Mouse (Mus musculus): ENCODE measurements at regions not wholly inside any gene's neighbourhood (a gene's known extent, or its start where the extent isn't known, plus 50 kb on each side); places are given as distances from the start of the nearest gene placed in this dataset.

- TF ChIP-seq POLR2A (IDR thresholded peaks at IDR 0.05; ENCODE audit: extremely low read depth, insufficient read depth, low read length) (no peak), CTCF (IDR thresholded peaks at IDR 0.05; ENCODE audit: extremely low read depth, insufficient read depth, low read length) (no peak)
- H3K27ac ChIP-seq (ENCODE audit: insufficient read depth, low read length), result no peak overlapping the region
- no peak overlapping the region for H3K4me3 ChIP-seq (ENCODE audit: insufficient read depth, low read length)
- H3K4me1 ChIP-seq (ENCODE audit: control insufficient read depth, insufficient read depth, low read length), result no peaks in the 10 kb centered on the region
Observed at GRCm38 (mm10) chr15:67714203-67714602, 1213.5 kb upstream of the Lrrc6 start.

DNA sequence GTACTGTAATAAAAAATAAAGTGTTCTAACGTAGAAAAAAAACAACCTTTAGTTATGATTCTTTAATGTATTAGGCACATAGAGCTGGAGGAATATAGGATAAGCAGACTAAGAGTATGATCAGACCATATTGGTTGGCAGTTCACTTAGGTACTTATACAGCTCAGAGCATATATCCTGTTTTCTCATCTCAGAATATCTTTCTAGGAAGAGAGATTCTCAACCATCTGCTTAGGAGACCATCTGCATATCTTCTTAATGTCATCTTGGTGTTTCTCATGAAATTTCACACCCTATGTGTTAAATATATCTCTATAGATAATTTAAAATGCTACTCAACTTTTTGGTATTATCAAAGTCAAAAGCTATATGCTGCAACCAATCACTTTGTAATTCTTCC is 1185.4 kb upstream of the Lrrc6 start:
- TF ChIP-seq POLR2A (IDR thresholded peaks at IDR 0.05; ENCODE audit: extremely low read depth, insufficient read depth, low read length) (no peak), CTCF (IDR thresholded peaks at IDR 0.05; ENCODE audit: extremely low read depth, insufficient read depth, low read length) (no peak)

DNA sequence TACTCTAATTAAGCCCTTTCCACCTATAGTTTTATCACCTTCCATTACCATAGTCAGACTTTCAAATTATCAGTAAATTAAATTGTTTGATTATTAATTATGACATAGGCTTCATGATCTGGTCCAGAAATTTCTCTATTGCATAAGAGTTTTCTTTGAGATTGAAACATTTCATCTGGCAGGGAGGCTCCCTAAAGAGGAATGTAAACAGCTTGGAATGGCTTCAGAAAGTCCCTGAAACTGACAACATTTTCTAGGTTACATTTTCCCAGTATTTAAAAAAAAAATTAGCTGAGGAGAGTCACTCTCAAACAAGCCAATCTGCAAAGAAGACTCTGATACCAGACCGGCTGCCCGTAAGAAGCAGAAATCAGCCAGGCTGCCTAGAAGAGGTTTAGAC is 1172.6 kb upstream of the Lrrc6 start:
- H3K27ac ChIP-seq (ENCODE audit: insufficient read depth, low read length), result no peak overlapping the region
- TF ChIP-seq POLR2A (IDR thresholded peaks at IDR 0.05; ENCODE audit: extremely low read depth, insufficient read depth, low read length) (no peak), CTCF (IDR thresholded peaks at IDR 0.05; ENCODE audit: extremely low read depth, insufficient read depth, low read length) (no peak)
- H3K4me3 ChIP-seq (ENCODE audit: insufficient read depth, low read length), result no peak overlapping the region
- no peaks in the 10 kb centered on the region for H3K4me1 ChIP-seq (ENCODE audit: control insufficient read depth, insufficient read depth, low read length)

More for the DNA sequence above, 1185.4 kb upstream of the Lrrc6 start:
- Histone ChIP-seq H3K4me1 (ENCODE audit: control insufficient read depth, insufficient read depth, low read length) (no peaks in the 10 kb centered on the region), H3K27ac (ENCODE audit: insufficient read depth, low read length) (no peak overlapping the region), H3K4me3 (ENCODE audit: insufficient read depth, low read length) (no peak overlapping the region)

GRCm38 (mm10) chr15:67636155-67636554 is 1135.4 kb upstream of the Lrrc6 start:
- Histone ChIP-seq H3K27ac (ENCODE audit: insufficient read depth, low read length) (no peak overlapping the region), H3K4me3 (ENCODE audit: insufficient read depth, low read length) (no peak overlapping the region), H3K4me1 (ENCODE audit: control insufficient read depth, insufficient read depth, low read length) (no peaks in the 10 kb centered on the region)
- no peak for TF ChIP-seq POLR2A (IDR thresholded peaks at IDR 0.05; ENCODE audit: extremely low read depth, insufficient read depth, low read length)
- no peak for TF ChIP-seq CTCF (IDR thresholded peaks at IDR 0.05; ENCODE audit: extremely low read depth, insufficient read depth, low read length)

DNA sequence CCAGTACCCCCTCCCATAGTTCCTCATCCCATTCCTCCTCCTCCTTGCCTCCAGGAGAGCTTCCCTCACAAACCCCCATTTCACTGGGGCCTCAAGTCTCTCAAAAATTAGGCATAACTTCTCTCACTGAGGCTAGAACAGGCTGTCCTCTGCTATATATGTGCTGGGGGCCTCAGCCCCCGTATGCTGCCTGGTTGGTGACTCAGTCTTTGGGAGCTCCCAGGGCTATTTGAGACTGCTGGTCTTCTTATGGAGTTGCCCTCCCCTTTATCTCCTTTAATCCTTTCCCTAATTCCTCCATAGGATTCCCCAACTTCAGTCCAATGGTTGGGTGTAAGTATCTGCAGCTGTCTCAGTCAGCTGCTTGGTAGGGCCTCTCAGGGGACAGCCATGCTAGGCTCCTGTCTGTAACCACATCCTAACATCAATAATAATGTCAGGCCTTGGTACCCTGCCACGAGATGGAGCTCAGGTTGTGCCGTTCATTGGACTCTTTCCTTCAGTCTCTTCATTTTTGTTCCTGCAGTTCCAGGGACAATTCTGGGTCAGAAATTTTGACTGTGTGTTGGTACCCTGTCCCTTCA is 1126.1 kb upstream of the Lrrc6 start:
- no peak overlapping the region for H3K4me3 ChIP-seq (ENCODE audit: insufficient read depth, low read length)
- no peaks in the 10 kb centered on the region for H3K4me1 ChIP-seq (ENCODE audit: control insufficient read depth, insufficient read depth, low read length)
- no peak overlapping the region for H3K27ac ChIP-seq (ENCODE audit: insufficient read depth, low read length)
- TF ChIP-seq POLR2A (IDR thresholded peaks at IDR 0.05; ENCODE audit: extremely low read depth, insufficient read depth, low read length) (no peak), CTCF (IDR thresholded peaks at IDR 0.05; ENCODE audit: extremely low read depth, insufficient read depth, low read length) (no peak)

DNA sequence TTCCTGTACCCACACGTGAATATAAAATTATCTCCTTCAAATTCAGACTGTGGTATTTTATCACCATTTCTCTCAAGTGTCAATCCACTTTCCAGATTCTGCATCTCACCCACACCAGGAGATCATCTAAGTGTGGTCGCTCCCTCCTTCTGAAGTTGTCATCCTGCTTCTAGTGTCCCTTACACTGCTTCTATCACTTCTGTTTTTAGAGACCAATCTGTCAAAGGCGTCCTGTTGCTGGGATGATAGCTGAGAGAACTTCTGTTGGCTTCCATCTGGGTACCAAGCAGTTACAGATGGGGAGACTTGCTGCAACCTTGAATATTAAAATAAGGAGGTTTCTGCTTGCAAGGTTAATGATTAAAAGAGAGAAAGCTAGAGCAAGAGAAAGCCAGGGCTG is 1111.2 kb upstream of the Lrrc6 start:
- no peak overlapping the region for H3K27ac ChIP-seq (ENCODE audit: insufficient read depth, low read length)
- no peak for TF ChIP-seq CTCF (IDR thresholded peaks at IDR 0.05; ENCODE audit: extremely low read depth, insufficient read depth, low read length)
- TF ChIP-seq POLR2A (IDR thresholded peaks at IDR 0.05; ENCODE audit: extremely low read depth, insufficient read depth, low read length), result no peak
- H3K4me1 ChIP-seq (ENCODE audit: control insufficient read depth, insufficient read depth, low read length), result no peaks in the 10 kb centered on the region
- H3K4me3 ChIP-seq (ENCODE audit: insufficient read depth, low read length), result no peak overlapping the region

DNA sequence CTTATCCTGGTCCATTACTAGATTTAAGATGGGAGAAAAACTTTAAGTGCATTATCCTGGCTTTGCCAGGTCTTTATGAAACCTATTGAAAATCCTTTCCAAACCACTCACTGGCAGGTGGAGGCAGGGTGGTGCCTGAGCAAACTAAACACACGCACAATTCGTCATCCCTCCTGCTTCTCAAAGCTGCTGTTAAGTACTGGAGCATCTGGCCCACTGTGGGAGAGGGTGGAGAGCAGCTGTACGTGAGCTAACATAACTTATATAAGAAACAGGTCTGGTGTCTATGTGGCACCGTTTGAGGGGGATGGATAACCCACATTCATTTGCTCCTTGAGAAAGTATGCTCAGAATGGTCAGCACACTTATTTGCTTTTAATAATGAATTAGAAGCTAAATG is 1097.7 kb upstream of the Lrrc6 start:
- H3K4me3 ChIP-seq (ENCODE audit: insufficient read depth, low read length), result no peak overlapping the region
- TF ChIP-seq CTCF (IDR thresholded peaks at IDR 0.05; ENCODE audit: extremely low read depth, insufficient read depth, low read length) (no peak), POLR2A (IDR thresholded peaks at IDR 0.05; ENCODE audit: extremely low read depth, insufficient read depth, low read length) (no peak)
- no peaks in the 10 kb centered on the region for H3K4me1 ChIP-seq (ENCODE audit: control insufficient read depth, insufficient read depth, low read length)
- H3K27ac ChIP-seq (ENCODE audit: insufficient read depth, low read length), result no peak overlapping the region

DNA sequence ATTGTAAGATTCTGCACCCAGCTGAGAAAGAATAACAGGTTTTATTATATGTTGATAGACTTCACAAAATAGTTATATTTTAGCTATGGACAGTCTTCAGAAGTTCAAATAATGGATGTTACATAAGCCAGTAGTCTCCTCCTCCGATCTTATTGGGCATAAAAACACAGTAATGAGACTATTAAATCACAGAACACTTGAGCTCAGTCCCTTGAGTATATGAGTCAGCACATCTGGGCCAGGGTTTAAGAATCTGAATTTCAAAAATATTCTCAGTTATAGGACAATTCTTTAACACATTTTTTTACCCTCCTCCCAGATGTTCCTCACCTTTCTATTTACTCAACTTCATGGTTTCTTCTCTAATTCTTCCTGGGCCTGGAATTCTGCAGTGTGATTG is 1075.9 kb upstream of the Lrrc6 start:
- H3K4me1 ChIP-seq (ENCODE audit: control insufficient read depth, insufficient read depth, low read length), result no peaks in the 10 kb centered on the region
- TF ChIP-seq POLR2A (IDR thresholded peaks at IDR 0.05; ENCODE audit: extremely low read depth, insufficient read depth, low read length) (no peak), CTCF (IDR thresholded peaks at IDR 0.05; ENCODE audit: extremely low read depth, insufficient read depth, low read length) (no peak)
- H3K4me3 ChIP-seq (ENCODE audit: insufficient read depth, low read length), result no peak overlapping the region
- no peak overlapping the region for H3K27ac ChIP-seq (ENCODE audit: insufficient read depth, low read length)

GRCm38 (mm10) chr15:67571614-67572013 is 1070.9 kb upstream of the Lrrc6 start:
- TF ChIP-seq POLR2A (IDR thresholded peaks at IDR 0.05; ENCODE audit: extremely low read depth, insufficient read depth, low read length) (no peak), CTCF (IDR thresholded peaks at IDR 0.05; ENCODE audit: extremely low read depth, insufficient read depth, low read length) (no peak)
- H3K4me1 ChIP-seq (ENCODE audit: control insufficient read depth, insufficient read depth, low read length), result no peaks in the 10 kb centered on the region
- H3K4me3 ChIP-seq (ENCODE audit: insufficient read depth, low read length), result no peak overlapping the region
- no peak overlapping the region for H3K27ac ChIP-seq (ENCODE audit: insufficient read depth, low read length)

GRCm38 (mm10) chr15:67557304-67557703 is 1056.6 kb upstream of the Lrrc6 start:
- Histone ChIP-seq H3K27ac (ENCODE audit: insufficient read depth, low read length) (no peak overlapping the region), H3K4me1 (ENCODE audit: control insufficient read depth, insufficient read depth, low read length) (no peaks in the 10 kb centered on the region), H3K4me3 (ENCODE audit: insufficient read depth, low read length) (no peak overlapping the region)
- TF ChIP-seq POLR2A (IDR thresholded peaks at IDR 0.05; ENCODE audit: extremely low read depth, insufficient read depth, low read length) (no peak), CTCF (IDR thresholded peaks at IDR 0.05; ENCODE audit: extremely low read depth, insufficient read depth, low read length) (no peak)
